Mouse (Mus musculus) ES-Bruce4 (cell line): ENCODE measurements around the gene Pam.

Experiments used
- CTCF ChIP-seq: IDR thresholded peaks from one replicate; pipeline ENCODE4 v1.8.1; 2011; ENCODE audit warnings: low read depth, low read length
- EP300 ChIP-seq: IDR thresholded peaks from 2 replicates; pipeline ENCODE4 v1.6.1; 2011; ENCODE audit warnings: low read depth, low read length; ENCODE audit not compliant: insufficient read depth

DNA sequence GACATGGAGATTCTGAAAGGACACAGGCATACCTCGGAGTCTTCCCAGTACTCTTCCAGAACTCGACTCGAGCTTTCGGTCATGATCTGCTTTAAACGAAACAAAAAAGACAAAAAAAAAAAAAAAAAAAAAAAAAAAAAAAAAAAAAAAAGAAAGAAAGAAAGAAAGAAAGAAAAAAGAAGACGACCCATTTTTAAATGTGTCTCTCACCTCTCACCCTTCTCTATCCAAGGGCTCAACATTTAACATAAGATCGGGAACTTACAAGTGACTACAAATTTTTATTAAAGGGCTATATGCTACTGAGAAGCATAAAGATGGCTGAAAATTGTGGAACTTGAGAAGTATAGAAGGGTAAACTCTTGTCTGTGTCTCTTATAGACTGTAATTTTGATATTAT, 272.5 kb downstream of the Pam start:
- TF ChIP-seq EP300 (no peak), CTCF (no peak)
